Mouse (Mus musculus) G1E (cell line): ENCODE measurements around the gene Tmprss7. TPM values are rescaled to one million over a fixed set of nuclear protein-coding genes. Genes with fewer than 3 reads are reported as not detected.
A peak's percentile ranks its signal among the peaks of the same experiment; 100 is the strongest.

Experiments used
- ATAC-seq: 2 replicates; pipeline ENCODE4 v1.8.0; 2016; ENCODE audit warnings: mild to moderate bottlenecking; ENCODE audit not compliant: insufficient number of reproducible peaks, poor library complexity, low FRiP score, severe bottlenecking; ENCODE audit errors: extremely low read depth
- DNase-seq: peaks from one replicate; pipeline ENCODE4 v3.0.0; 2012; ENCODE audit warnings: low spot score
- H3K27me3 ChIP-seq: 2 replicates; pipeline ENCODE4 v1.6.1; 2012; ENCODE audit warnings: mild to moderate bottlenecking, low read length, inconsistent platforms; ENCODE audit not compliant: insufficient read depth
- H3K36me3 ChIP-seq: replicated peaks from 2 replicates; pipeline ENCODE3; 2012; ENCODE audit warnings: mild to moderate bottlenecking, inconsistent platforms
- H3K4me1 ChIP-seq: 2 replicates; pipeline ENCODE4 v1.6.1; 2012; ENCODE audit warnings: low read depth, low read length, inconsistent platforms, mixed read lengths; ENCODE audit not compliant: insufficient read depth
- H3K4me3 ChIP-seq: 2 replicates; pipeline ENCODE4 v1.5.1; 2012; ENCODE audit warnings: low read depth, mild to moderate bottlenecking, inconsistent platforms, low read length, moderate library complexity, mixed read lengths
- H3K9me3 ChIP-seq: replicated peaks from 2 replicates; pipeline ENCODE4 v1.6.1; 2012; ENCODE audit warnings: inconsistent platforms
- CTCF ChIP-seq: IDR thresholded peaks from 2 replicates; pipeline ENCODE4 v1.5.1; 2012; ENCODE audit warnings: low read depth, low read length, inconsistent platforms, mixed read lengths
- GATA1 ChIP-seq: IDR thresholded peaks from 2 replicates; pipeline ENCODE4 v1.6.1; 2012; ENCODE audit warnings: borderline replicate concordance, low read length, inconsistent platforms, mixed read lengths
- GATA2 ChIP-seq: IDR thresholded peaks from 2 replicates; pipeline ENCODE4 v1.6.1; 2012; ENCODE audit warnings: low read depth, low read length, inconsistent platforms, borderline replicate concordance
- POLR2AphosphoS5 ChIP-seq: IDR thresholded peaks from 2 replicates; pipeline ENCODE4 v1.6.1; 2012; ENCODE audit warnings: low read depth, low read length, inconsistent platforms; ENCODE audit not compliant: insufficient replicate concordance
- TAL1 ChIP-seq: conservative IDR thresholded peaks from 2 replicates; pipeline ENCODE4 v1.6.1; 2012; ENCODE audit warnings: low read depth, low read length, inconsistent platforms, mixed read lengths
- polyA plus RNA-seq: library from polyadenylated mRNA; stranded (reverse); fragments of >175 nt; gene quantifications from 2 replicates; pipeline ENCODE4 v1.2.3, GENCODE M21; 2012
- total RNA-seq, 2 experiments: library from RNA; stranded (forward) in 1 of 2; stranded (reverse) in 1 of 2; fragments of 200-1000 nt in 1 of 2; fragments of >200 nt in 1 of 2; fragmentation: Nextera tagmentation in 1 of 2; gene quantifications; 2 replicates each; pipeline ENCODE4 v1.2.3; 2014 to 2017

The Tmprss7 gene
- total and polyA plus RNA-seq, 3 experiments: 1.8 TPM; not detected in 2

DNA sequence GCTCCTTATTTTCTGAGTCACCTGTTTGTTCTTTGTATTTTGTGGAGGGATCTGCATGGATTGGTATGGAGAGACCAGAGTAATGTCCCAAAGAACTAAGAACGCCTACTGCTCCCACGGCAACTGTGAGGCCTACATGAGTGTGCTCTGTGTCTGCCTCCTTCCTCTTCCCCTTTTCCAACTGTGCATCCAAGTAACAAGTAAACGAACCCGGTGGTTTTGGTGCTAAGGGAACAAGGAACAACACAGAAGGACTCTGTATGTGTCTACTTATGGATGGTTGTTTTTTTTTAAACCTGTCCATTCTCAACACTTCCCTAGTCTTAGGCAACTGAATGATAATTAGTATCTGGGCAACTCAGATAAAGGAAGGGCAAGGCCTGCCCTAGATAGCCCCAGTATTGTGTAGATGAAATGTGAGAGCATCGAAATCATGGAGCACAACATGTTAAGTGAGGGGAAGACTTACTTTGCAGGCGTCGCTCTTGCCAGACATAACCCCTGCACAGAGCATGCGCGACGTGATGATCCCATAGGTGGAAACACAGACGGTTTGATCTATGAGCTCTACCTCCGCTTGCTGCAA, 35.8 kb downstream of the Tmprss7 start:
- TF ChIP-seq GATA1: no peak
- TF ChIP-seq GATA2: no peak
- no peak for TF ChIP-seq POLR2AphosphoS5
- no peak for TF ChIP-seq CTCF
- TF ChIP-seq TAL1: no peak
- DNase-seq: no peak
- ATAC-seq: peak; percentile 15; the same call in 1 of the 2 replicates

GRCm38 (mm10) chr16:45654465-45654864, 39.0 kb downstream of the Tmprss7 start:
- H3K4me1 ChIP-seq: no peaks in the 10 kb centered on the region
- no peak for DNase-seq
- ATAC-seq: no peak
- no peak overlapping the region for H3K4me3 ChIP-seq
- peaks cover 7% of the 10 kb centered on the region; the same call in 1 of the 2 replicates for H3K27me3 ChIP-seq
- H3K36me3 ChIP-seq: no peaks in the 10 kb centered on the region
- no peak for TF ChIP-seq POLR2AphosphoS5
- no peak for TF ChIP-seq GATA2
- no peak for TF ChIP-seq TAL1
- TF ChIP-seq GATA1: no peak
- TF ChIP-seq CTCF: no peak
- H3K9me3 ChIP-seq: no peaks in the 10 kb centered on the region

More for the DNA sequence above, 35.8 kb downstream of the Tmprss7 start:
- Histone ChIP-seq H3K9me3 (no peaks in the 10 kb centered on the region), H3K36me3 (no peaks in the 10 kb centered on the region), H3K4me1 (no peaks in the 10 kb centered on the region), H3K4me3 (no peak overlapping the region), H3K27me3 (peaks cover 7% of the 10 kb centered on the region; the same call in 1 of the 2 replicates)

DNA sequence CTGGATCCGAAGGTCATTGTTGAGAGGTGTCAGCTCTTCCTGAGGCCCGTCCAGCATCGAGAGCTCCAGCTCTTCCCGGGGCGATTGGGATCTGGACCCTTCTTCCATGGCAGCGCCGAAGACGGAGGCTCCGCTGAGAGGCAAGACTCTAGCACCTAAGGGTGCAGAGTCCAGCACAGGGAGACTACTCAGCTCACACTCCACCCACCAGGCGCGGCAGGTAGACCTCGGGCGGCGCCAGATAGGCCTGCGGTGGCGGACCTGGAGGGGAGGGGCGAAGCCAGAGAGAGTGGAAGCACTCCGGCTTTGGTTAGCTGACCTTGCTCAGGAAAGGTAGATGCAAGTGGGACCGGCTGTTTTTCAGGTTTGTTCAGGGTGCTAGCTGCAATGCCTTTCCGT, 39.5 kb downstream of the Tmprss7 start, which contains the start of gene BC016579:
Gene BC016579, minus strand, starts transcription at position 135 of the 399 bp plus-strand sequence.
- H3K4me3 ChIP-seq: no peak within 1 kb of the TSS
- no peak for DNase-seq
- no peaks in the 10 kb centered on the region for H3K4me1 ChIP-seq
- no peak for ATAC-seq
- no peaks in the 10 kb centered on the region for H3K9me3 ChIP-seq
- H3K36me3 ChIP-seq: no peaks in the 10 kb centered on the region
- TF ChIP-seq POLR2AphosphoS5 (no peak), GATA1 (no peak), TAL1 (no peak), CTCF (no peak), GATA2 (no peak)
- H3K27me3 ChIP-seq: peaks cover 7% of the 10 kb centered on the region; the same call in 1 of the 2 replicates

DNA sequence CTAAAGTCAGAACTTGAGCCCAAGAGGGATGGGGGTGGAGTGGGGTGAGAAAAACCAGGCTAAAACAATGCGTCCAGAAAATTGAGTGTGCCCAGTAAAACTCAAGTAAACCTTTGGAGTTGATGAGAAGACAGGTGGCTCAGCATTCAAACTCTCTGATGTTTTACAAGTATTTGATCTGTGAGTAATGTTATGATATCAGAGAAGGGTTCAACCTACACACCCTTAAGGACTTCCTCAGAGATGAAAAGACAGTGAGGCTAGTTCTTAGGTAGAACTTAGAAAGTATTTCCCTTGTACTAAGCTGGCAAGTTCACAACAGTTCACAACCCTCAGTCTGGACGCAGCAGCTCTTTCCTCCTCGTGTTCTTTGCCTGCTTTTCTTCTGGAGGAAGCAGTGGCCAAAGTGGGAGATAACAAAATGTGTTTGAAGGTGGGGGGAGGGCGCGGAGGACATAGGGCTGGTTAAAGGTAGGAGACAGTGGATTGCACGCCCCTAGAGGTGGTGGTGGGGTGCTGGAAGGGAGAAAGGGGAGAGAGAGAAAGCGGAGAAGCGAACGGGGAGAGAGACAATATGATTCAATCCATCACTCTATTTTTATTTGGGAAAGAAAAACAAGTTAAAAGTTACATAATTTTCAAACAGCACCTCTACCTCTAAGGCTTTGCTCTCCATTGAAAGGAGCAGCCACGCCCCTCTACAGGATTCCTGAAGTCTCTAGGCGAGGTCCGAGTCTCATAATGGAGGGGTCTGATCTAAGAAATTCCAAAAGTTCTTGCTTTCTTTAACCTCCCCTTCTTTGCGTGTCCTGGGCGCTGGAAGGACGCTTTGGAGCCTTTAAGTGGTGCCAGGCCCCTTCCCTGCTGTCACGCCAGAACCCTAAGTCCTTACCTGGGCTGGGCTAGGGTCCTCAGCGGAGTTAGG, 40.2 kb downstream of the Tmprss7 start:
- ATAC-seq (no peak), DNase-seq (no peak)
- no peaks in the 10 kb centered on the region for H3K9me3 ChIP-seq
- no peak overlapping the region for H3K4me3 ChIP-seq
- H3K36me3 ChIP-seq: no peaks in the 10 kb centered on the region
- H3K27me3 ChIP-seq: peaks cover 7% of the 10 kb centered on the region; the same call in 1 of the 2 replicates
- H3K4me1 ChIP-seq: no peaks in the 10 kb centered on the region
- TF ChIP-seq POLR2AphosphoS5 (no peak), TAL1 (no peak), GATA1 (no peak), CTCF (no peak), GATA2 (no peak)

DNA sequence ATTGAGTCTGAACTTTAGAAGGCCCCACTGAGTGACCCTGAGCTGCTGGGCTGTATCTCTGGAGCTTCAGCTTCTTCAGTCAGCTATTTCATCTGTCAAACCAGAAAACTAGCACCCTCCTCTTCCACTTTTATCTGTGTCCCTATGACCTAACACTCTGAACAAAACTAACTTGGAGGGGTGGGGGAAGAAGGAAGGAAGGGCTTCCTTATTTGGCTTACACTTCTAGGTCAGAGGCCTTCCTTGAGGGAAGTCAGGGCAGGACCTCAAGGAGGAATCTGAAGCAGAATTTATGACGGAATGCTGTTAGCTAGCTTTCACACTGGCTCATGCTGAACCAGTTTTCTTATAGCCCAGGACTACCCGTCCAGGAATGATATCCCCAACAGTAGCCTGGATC, 42.0 kb downstream of the Tmprss7 start:
- Histone ChIP-seq H3K4me1 (no peaks in the 10 kb centered on the region), H3K27me3 (peaks cover 7% of the 10 kb centered on the region; the same call in 1 of the 2 replicates), H3K4me3 (no peak overlapping the region), H3K36me3 (no peaks in the 10 kb centered on the region), H3K9me3 (no peaks in the 10 kb centered on the region)
- ATAC-seq: no peak
- no peak for DNase-seq
- no peak for TF ChIP-seq POLR2AphosphoS5
- TF ChIP-seq TAL1: no peak
- no peak for TF ChIP-seq GATA1
- TF ChIP-seq CTCF: no peak
- TF ChIP-seq GATA2: no peak

- TF ChIP-seq CTCF (no peak), GATA2 (no peak), POLR2AphosphoS5 (no peak), GATA1 (no peak), TAL1 (no peak)
- H3K36me3 ChIP-seq: no peaks in the 10 kb centered on the region
- no peaks in the 10 kb centered on the region for H3K27me3 ChIP-seq
- H3K4me1 ChIP-seq: no peaks in the 10 kb centered on the region
- no peak overlapping the region for H3K4me3 ChIP-seq
- H3K9me3 ChIP-seq: no peaks in the 10 kb centered on the region
- DNase-seq (no peak), ATAC-seq (peak; percentile 34; the same call in 1 of the 2 replicates)
Observed at GRCm38 (mm10) chr16:45644380-45644779, 49.1 kb downstream of the Tmprss7 start.
